Mouse (Mus musculus) lung, adult 2 months (tissue): ENCODE results near the gene Zfp804a. TPM values are rescaled to one million over a fixed set of nuclear protein-coding genes. Genes with fewer than 3 reads are reported as not detected.

Experiments
- DNase-seq: peaks from one replicate; pipeline ENCODE4 v3.0.0; 2022
- H3K4me1 ChIP-seq: fragments of 200-500 bp; 2 replicates; pipeline ENCODE4 v1.6.1; 2011; ENCODE audit warnings: low read length; ENCODE audit not compliant: control insufficient read depth, insufficient read depth
- H3K4me3 ChIP-seq: fragments of 200-500 bp; replicated peaks from 2 replicates; pipeline ENCODE3; 2011; ENCODE audit warnings: low read depth, mild to moderate bottlenecking, control low read depth, low read length; ENCODE audit errors: extremely low read depth
- CTCF ChIP-seq: fragments of 200-500 bp; IDR thresholded peaks from 2 replicates; pipeline ENCODE4 v1.5.1; 2011; ENCODE audit warnings: mild to moderate bottlenecking, low read length, control low read depth; ENCODE audit not compliant: insufficient read depth
- POLR2A ChIP-seq: fragments of 200-500 bp; IDR thresholded peaks from 2 replicates; pipeline ENCODE4 v1.6.1; 2011; ENCODE audit warnings: low read depth, mild to moderate bottlenecking, control low read depth, low read length, borderline replicate concordance; ENCODE audit errors: extremely low read depth
- whole genome bisulfite sequencing: fragments of 180-500 bp; shearing (Covaris S2); methylation state at CpG from one replicate; pipeline ENCODE4 v1.1.7; 2018; 5-methylcytosine and 5-hydroxymethylcytosine counted together
- polyA plus RNA-seq: library from polyadenylated mRNA; depleted of rRNA; stranded (reverse); fragments of >200 nt; gene quantifications from 2 replicates; pipeline ENCODE4 v1.2.3, GENCODE M21; 2012

Gene Zfp804a
- polyA plus RNA-seq, 1 experiment, result not detected

DNA sequence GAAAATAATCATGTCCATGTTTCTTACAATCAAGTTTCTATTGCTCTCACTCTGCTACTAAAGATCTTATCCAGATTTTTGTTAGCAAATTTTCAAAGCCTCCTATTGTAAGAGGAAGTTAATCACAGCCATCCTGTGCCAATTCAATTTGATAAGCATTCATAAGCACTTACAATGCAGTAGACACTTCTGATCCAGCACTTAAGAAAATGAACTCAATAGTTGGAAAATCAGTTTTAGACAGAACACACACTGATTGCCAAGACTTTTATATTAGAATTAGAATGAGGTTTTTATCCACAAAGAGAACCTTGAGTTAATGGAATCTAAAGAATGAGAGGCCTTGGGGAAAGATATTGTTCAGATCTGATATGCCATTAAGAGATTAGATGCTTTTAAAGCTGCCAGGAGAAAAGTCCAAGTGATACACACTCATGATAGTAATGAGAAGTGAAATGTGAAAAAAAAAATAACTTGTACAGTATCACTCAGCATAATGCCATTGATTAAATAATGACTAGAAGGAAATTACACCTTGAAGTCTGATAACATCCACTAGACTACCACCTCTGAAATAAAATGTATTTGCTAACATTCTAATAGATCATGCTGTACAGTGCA is 194.0 kb downstream of the Zfp804a start:
- H3K4me1 ChIP-seq, result no peaks in the 10 kb centered on the region
- no peak for TF ChIP-seq POLR2A
- no peak for TF ChIP-seq CTCF
- no peak overlapping the region for H3K4me3 ChIP-seq
- DNase-seq, result no peak

DNA sequence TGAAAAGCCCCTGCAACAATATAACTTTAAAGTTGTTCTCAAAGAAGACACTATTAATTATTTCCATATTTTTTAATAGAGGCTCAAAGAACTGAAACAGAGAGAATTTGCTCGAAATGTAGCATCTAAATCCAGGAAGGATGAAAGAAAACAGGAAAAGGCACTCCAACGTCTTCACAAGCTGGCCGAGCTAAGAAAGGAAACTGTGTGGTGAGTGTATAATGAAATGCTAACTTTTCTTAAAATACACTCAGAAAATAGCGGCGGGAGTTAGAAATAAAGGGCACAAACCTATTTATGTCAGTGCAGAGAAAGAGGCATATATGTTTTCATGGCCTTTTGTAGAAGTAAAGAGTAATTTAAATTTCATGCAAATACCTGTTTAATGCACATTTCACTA is 200.4 kb downstream of the Zfp804a start:
- WGBS, result 37% methylated on average over 5 of the region's 5 CpGs
- Histone ChIP-seq H3K4me3 (no peak overlapping the region), H3K4me1 (no peaks in the 10 kb centered on the region)
- no peak for TF ChIP-seq CTCF
- no peak for TF ChIP-seq POLR2A
- no peak for DNase-seq

DNA sequence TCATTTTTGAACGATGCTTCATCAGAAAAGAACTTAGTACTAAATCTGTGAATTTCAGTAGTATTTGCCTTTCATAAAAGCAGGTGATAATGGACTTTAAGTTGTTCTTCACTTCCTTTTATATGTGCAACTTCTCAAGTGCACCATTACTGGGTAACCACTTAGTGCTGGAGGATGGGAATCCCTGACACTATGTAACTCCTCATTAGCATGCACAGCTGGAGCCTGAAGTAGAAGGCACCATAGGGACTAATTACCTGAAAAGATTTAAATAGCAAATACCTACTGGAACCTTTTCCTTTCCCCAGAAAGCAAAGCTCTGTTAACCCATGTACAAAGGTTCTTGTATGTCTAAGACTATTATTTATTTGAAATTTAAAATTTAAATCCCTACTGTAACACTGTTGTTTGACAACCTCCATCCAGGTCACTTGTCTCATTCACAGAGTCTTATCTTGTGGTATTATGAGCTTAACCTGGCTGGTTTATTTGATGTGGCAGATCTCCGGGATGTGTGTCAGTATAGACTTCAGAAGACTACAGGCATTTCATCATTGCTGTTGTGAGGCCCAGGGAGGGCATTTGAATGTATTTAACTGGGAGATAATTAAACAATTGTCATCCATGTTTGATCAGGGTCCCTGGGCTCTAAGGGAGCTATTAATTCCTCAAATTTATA is 229.7 kb downstream of the Zfp804a start:
- DNase-seq, result no peak
- Histone ChIP-seq H3K4me3 (no peak overlapping the region), H3K4me1 (no peaks in the 10 kb centered on the region)
- WGBS, result 49% methylated on average over 2 of the region's 2 CpGs
- no peak for TF ChIP-seq POLR2A
- TF ChIP-seq CTCF, result no peak

DNA sequence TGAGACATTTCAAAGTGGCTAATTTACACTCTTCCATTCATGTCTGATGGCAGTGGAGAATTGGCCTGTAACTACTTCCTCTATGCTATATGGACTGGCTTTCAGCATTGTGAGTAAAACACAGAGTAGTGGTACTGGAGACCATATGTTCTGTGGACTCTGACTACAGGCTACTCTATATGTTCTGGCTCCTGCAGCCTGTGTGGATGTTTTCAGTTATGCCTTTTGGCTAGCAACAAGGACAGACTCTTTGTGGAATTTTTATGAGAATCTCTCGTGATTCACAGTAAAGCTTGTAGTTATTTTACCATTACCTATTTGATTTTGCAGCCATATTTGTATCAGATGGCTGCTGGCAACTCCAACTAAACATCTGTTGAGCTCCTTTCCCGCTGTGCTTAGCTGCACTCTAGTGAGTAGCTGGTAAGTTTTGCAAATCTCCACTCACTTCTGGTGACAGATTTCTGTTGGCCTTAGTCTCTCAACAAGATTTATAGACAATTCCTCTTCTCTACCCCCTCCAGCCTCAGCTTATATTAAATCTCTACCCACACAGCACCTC is 242.0 kb downstream of the Zfp804a start:
- Histone ChIP-seq H3K4me1 (no peaks in the 10 kb centered on the region), H3K4me3 (no peak overlapping the region)
- WGBS, result 57% methylated on average over 2 of the region's 2 CpGs
- no peak for TF ChIP-seq CTCF
- TF ChIP-seq POLR2A, result no peak
- DNase-seq, result no peak
